Mouse (Mus musculus): ENCODE measurements around the gene Sema4c. TPM values are rescaled to one million over a fixed set of nuclear protein-coding genes. Genes with fewer than 3 reads are reported as not detected.

Sema4c gene
- polyA plus RNA-seq, 1 experiment from 2014 or later = 2.0 TPM

- Histone ChIP-seq H3K4me1 (ENCODE audit: insufficient read depth) (peaks cover 16% of the 10 kb centered on the region), H3K4me2 (ENCODE audit: low read depth, low read length) (no peak overlapping the region), H3K36me3 (replicated peaks; ENCODE audit: insufficient read depth, low read length) (peaks cover 6% of the 10 kb centered on the region; the same call in 1 of the 2 replicates), H3K27ac (ENCODE audit: low read depth) (no peak overlapping the region), H3K9me3 (ENCODE audit: low read length) (no peaks in the 10 kb centered on the region), H3K27me3 (ENCODE audit: insufficient read depth, low read length) (no peaks in the 10 kb centered on the region), H3K4me3 (ENCODE audit: low read depth, low read length) (no peak overlapping the region), H3K9ac (replicated peaks) (no peak overlapping the region)
- DNase-seq (no peak), ATAC-seq (no peak)
- WGBS (ENCODE audit: insufficient replicate concordance) = 78% methylated on average over 8 of the region's 8 CpGs
- TF ChIP-seq CTCF (IDR thresholded peaks at IDR 0.05; ENCODE audit: low read depth) (no peak), EP300 (IDR thresholded peaks at IDR 0.05; ENCODE audit: low read depth) (no peak)
Observed at GRCm38 (mm10) chr1:36530485-36530884, 27.7 kb downstream of the Sema4c start.

GRCm38 (mm10) chr1:36529875-36530274 is 28.3 kb downstream of the Sema4c start:
- 93% methylated on average over 4 of the region's 4 CpGs for WGBS (ENCODE audit: insufficient replicate concordance)
- no peak for TF ChIP-seq CTCF (IDR thresholded peaks at IDR 0.05; ENCODE audit: low read depth)
- no peak for TF ChIP-seq EP300 (IDR thresholded peaks at IDR 0.05; ENCODE audit: low read depth)
- Histone ChIP-seq H3K4me2 (ENCODE audit: low read depth, low read length) (no peak overlapping the region), H3K36me3 (replicated peaks; ENCODE audit: insufficient read depth, low read length) (peaks cover 11% of the 10 kb centered on the region), H3K9ac (replicated peaks) (no peak overlapping the region), H3K4me3 (ENCODE audit: low read depth, low read length) (no peak overlapping the region), H3K4me1 (ENCODE audit: insufficient read depth) (peaks cover 11% of the 10 kb centered on the region), H3K27ac (ENCODE audit: low read depth) (no peak overlapping the region), H3K9me3 (ENCODE audit: low read length) (no peaks in the 10 kb centered on the region), H3K27me3 (ENCODE audit: insufficient read depth, low read length) (no peaks in the 10 kb centered on the region)
- ATAC-seq (no peak), DNase-seq (no peak)

- 83% methylated on average over 4 of the region's 4 CpGs for WGBS (ENCODE audit: insufficient replicate concordance)
- H3K4me2 ChIP-seq (ENCODE audit: low read depth, low read length) = no peak overlapping the region
- TF ChIP-seq CTCF (IDR thresholded peaks at IDR 0.05; ENCODE audit: low read depth) = no peak
- TF ChIP-seq EP300 (IDR thresholded peaks at IDR 0.05; ENCODE audit: low read depth) = no peak
- H3K27ac ChIP-seq (ENCODE audit: low read depth) = no peak overlapping the region
- peaks cover 15% of the 10 kb centered on the region for H3K36me3 ChIP-seq (replicated peaks; ENCODE audit: insufficient read depth, low read length)
- no peak for ATAC-seq
- H3K9ac ChIP-seq (replicated peaks) = no peak overlapping the region
- H3K4me3 ChIP-seq (ENCODE audit: low read depth, low read length) = no peak overlapping the region
- no peak for DNase-seq
- H3K27me3 ChIP-seq (ENCODE audit: insufficient read depth, low read length) = no peaks in the 10 kb centered on the region
- H3K9me3 ChIP-seq (ENCODE audit: low read length) = no peaks in the 10 kb centered on the region
- H3K4me1 ChIP-seq (ENCODE audit: insufficient read depth) = peaks cover 7% of the 10 kb centered on the region
Observed at GRCm38 (mm10) chr1:36529274-36529673, 28.9 kb downstream of the Sema4c start.

- Histone ChIP-seq H3K27me3 (ENCODE audit: insufficient read depth, low read length) (no peaks in the 10 kb centered on the region), H3K27ac (ENCODE audit: low read depth) (no peak overlapping the region), H3K36me3 (replicated peaks; ENCODE audit: insufficient read depth, low read length) (peaks cover 17% of the 10 kb centered on the region), H3K9me3 (ENCODE audit: low read length) (no peaks in the 10 kb centered on the region), H3K4me1 (ENCODE audit: insufficient read depth) (peaks cover 7% of the 10 kb centered on the region), H3K4me2 (ENCODE audit: low read depth, low read length) (no peak overlapping the region), H3K9ac (replicated peaks) (no peak overlapping the region), H3K4me3 (ENCODE audit: low read depth, low read length) (no peak overlapping the region)
- TF ChIP-seq CTCF (IDR thresholded peaks at IDR 0.05; ENCODE audit: low read depth) (no peak), EP300 (IDR thresholded peaks at IDR 0.05; ENCODE audit: low read depth) (no peak)
- no peak for ATAC-seq
- WGBS (ENCODE audit: insufficient replicate concordance) = 23% methylated on average over 1 of the region's 1 CpGs
- DNase-seq = no peak
Observed at GRCm38 (mm10) chr1:36528351-36528750, 29.8 kb downstream of the Sema4c start.

- no peaks in the 10 kb centered on the region for H3K9me3 ChIP-seq (ENCODE audit: low read length)
- no peak overlapping the region for H3K4me3 ChIP-seq (ENCODE audit: low read depth, low read length)
- ATAC-seq = peak; percentile 82
- TF ChIP-seq EP300 (IDR thresholded peaks at IDR 0.05; ENCODE audit: low read depth) (no peak), CTCF (IDR thresholded peaks at IDR 0.05; ENCODE audit: low read depth) (no peak)
- H3K36me3 ChIP-seq (replicated peaks; ENCODE audit: insufficient read depth, low read length) = peaks cover 24% of the 10 kb centered on the region
- peak overlapping the region; percentile 50 for H3K27ac ChIP-seq (ENCODE audit: low read depth)
- H3K9ac ChIP-seq (replicated peaks) = no peak overlapping the region
- H3K4me1 ChIP-seq (ENCODE audit: insufficient read depth) = peaks cover 7% of the 10 kb centered on the region
- WGBS (ENCODE audit: insufficient replicate concordance) = 67% methylated on average over 10 of the region's 10 CpGs
- peak; percentile 42 for DNase-seq
- no peak overlapping the region for H3K4me2 ChIP-seq (ENCODE audit: low read depth, low read length)
- H3K27me3 ChIP-seq (ENCODE audit: insufficient read depth, low read length) = no peaks in the 10 kb centered on the region
Observed at GRCm38 (mm10) chr1:36526903-36527302, 31.2 kb downstream of the Sema4c start.

- 68% methylated on average over 12 of the region's 12 CpGs for WGBS (ENCODE audit: insufficient replicate concordance)
- no peak for TF ChIP-seq EP300 (IDR thresholded peaks at IDR 0.05; ENCODE audit: low read depth)
- peaks cover 35% of the 10 kb centered on the region for H3K36me3 ChIP-seq (replicated peaks; ENCODE audit: insufficient read depth, low read length)
- peak overlapping the region; percentile 57; the same call in 1 of the 2 replicates for H3K27ac ChIP-seq (ENCODE audit: low read depth)
- H3K27me3 ChIP-seq (ENCODE audit: insufficient read depth, low read length) = no peaks in the 10 kb centered on the region
- H3K4me3 ChIP-seq (ENCODE audit: low read depth, low read length) = no peak overlapping the region
- peaks cover 7% of the 10 kb centered on the region for H3K4me1 ChIP-seq (ENCODE audit: insufficient read depth)
- H3K9ac ChIP-seq (replicated peaks) = no peak overlapping the region
- H3K9me3 ChIP-seq (ENCODE audit: low read length) = no peaks in the 10 kb centered on the region
- DNase-seq = peak; percentile 48
- no peak overlapping the region for H3K4me2 ChIP-seq (ENCODE audit: low read depth, low read length)
- ATAC-seq = peak; percentile 66
Observed at GRCm38 (mm10) chr1:36525774-36526173, 32.4 kb downstream of the Sema4c start.

GRCm38 (mm10) chr1:36524058-36524457 is 34.1 kb downstream of the Sema4c start:
- Histone ChIP-seq H3K4me1 (ENCODE audit: insufficient read depth) (peaks cover 7% of the 10 kb centered on the region), H3K36me3 (replicated peaks; ENCODE audit: insufficient read depth, low read length) (peaks cover 45% of the 10 kb centered on the region), H3K4me3 (ENCODE audit: low read depth, low read length) (no peak overlapping the region), H3K4me2 (ENCODE audit: low read depth, low read length) (no peak overlapping the region), H3K27me3 (ENCODE audit: insufficient read depth, low read length) (no peaks in the 10 kb centered on the region), H3K9me3 (ENCODE audit: low read length) (no peaks in the 10 kb centered on the region), H3K9ac (replicated peaks) (no peak overlapping the region), H3K27ac (ENCODE audit: low read depth) (no peak overlapping the region)
- no peak for TF ChIP-seq CTCF (IDR thresholded peaks at IDR 0.05; ENCODE audit: low read depth)
- no peak for TF ChIP-seq EP300 (IDR thresholded peaks at IDR 0.05; ENCODE audit: low read depth)
- 81% methylated on average over 5 of the region's 5 CpGs for WGBS (ENCODE audit: insufficient replicate concordance)
- ATAC-seq (no peak), DNase-seq (no peak)

Data from liver, postnatal 0 days (tissue).